ENCODE assay signal across 8 mouse cellular contexts in genomic region chr16:40968088-40968860, GRCm38 (mm10).
A peak's percentile ranks its signal among the peaks of the same experiment; 100 is the strongest.
DNase-seq lines count a peak whose midpoint lies in the region; ATAC-seq lines count a peak whose summit lies in the region.

No protein-coding gene starts in this region.

- H3K4me3 ChIP-seq in hindbrain, embryonic 16.5 days (ENCODE audit: low read length): peak overlapping the region; percentile 27

- DNase-seq in WW6 (ENCODE audit: low read depth, low spot score): peak; percentile 33
- peak; percentile 8 to 18 for DNase-seq in gastrocnemius, adult 8-10 months (ENCODE audit: low spot score in 2 of 2)
- peak; percentile 88 for DNase-seq in left cerebral cortex, adult 11 months (ENCODE audit: low spot score)
- peak; percentile 53 for DNase-seq in lung, postnatal 36 days
- DNase-seq in right cerebral cortex, postnatal 25 days: peak; percentile 83
- no peak for DNase-seq in thymus, adult 18-20 months

- peak overlapping the region; percentile 52 for H3K4me2 ChIP-seq in hindbrain, embryonic 16.5 days (ENCODE audit: low read length)

- H3K27me3 ChIP-seq in hindbrain, embryonic 16.5 days (replicated peaks; ENCODE audit: control insufficient read depth, insufficient read depth, low read length): no peaks in the 10 kb centered on the region

- H3K36me3 ChIP-seq in hindbrain, embryonic 16.5 days (ENCODE audit: control insufficient read depth, insufficient read depth, low read length): no peaks in the 10 kb centered on the region

- peak overlapping the region; percentile 16 for H3K27ac ChIP-seq in hindbrain, embryonic 16.5 days (ENCODE audit: low read depth, low read length)

- H3K9ac ChIP-seq in hindbrain, embryonic 16.5 days (ENCODE audit: low read depth, low read length): peak overlapping the region; percentile 47; the same call in 1 of the 2 replicates

- H3K4me1 ChIP-seq in hindbrain, embryonic 16.5 days (ENCODE audit: control insufficient read depth, insufficient read depth, low read depth, low read length): no peaks in the 10 kb centered on the region

- WGBS in hindbrain, embryonic 16.5 days: 18% methylated on average over 17 of the region's 17 CpGs

- ATAC-seq in common myeloid progenitor, adult 5-6 weeks (replicated peaks; ENCODE audit: low read depth, poor library complexity, severe bottlenecking): peak; percentile 76
- peak; percentile 97 for ATAC-seq in hindbrain, embryonic 16.5 days

- H3K9me3 ChIP-seq in hindbrain, embryonic 16.5 days (ENCODE audit: control insufficient read depth, low read length): no peaks in the 10 kb centered on the region

Comparison
In these comparisons a context has a peak if more than half of its experiments do, and no peak if none do; other contexts are left out.
1. DNase-seq: peak in WW6 (single experiment), gastrocnemius, adult 8-10 months (2 of 2), left cerebral cortex, adult 11 months (single experiment), lung, postnatal 36 days (single experiment) and right cerebral cortex, postnatal 25 days (single experiment); none in thymus, adult 18-20 months (0 of 2).